Mouse (Mus musculus) gastrocnemius, adult 18-20 months (tissue): ENCODE data around the gene Apba3. TPM values are rescaled to one million over a fixed set of nuclear protein-coding genes. Genes with fewer than 3 reads are reported as not detected.

Experiments
- DNase-seq: peaks from one replicate; pipeline ENCODE4 v3.0.0; 2021; ENCODE audit warnings: low spot score
- total RNA-seq, 2 experiments: library from RNA; stranded (reverse); gene quantifications; 2 replicates each; pipeline ENCODE4 v1.2.3; 2021

The Apba3 gene
- total RNA-seq, 2 experiments from 2014 or later, result 102 to 105 TPM

DNA sequence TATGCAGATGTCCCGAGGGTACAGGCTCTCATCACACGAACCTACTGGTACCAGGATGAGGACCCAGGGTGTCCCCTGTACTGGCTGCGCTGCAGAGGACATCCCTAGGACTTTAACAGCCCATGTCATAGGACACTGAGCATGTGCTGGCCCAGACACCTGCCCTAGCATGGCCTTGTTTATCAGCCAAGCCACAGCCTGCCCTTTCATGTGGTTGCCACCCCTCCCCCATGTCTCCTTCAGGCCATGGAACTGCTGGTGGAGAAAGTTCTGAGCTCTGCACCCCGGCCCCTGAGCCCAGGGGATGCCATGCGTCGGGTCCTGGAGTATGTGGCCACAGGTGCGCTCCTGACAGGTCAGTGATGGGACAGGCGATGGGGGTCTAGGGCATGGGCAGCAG, 17.3 kb upstream of the Apba3 start:
- no peak for DNase-seq

DNA sequence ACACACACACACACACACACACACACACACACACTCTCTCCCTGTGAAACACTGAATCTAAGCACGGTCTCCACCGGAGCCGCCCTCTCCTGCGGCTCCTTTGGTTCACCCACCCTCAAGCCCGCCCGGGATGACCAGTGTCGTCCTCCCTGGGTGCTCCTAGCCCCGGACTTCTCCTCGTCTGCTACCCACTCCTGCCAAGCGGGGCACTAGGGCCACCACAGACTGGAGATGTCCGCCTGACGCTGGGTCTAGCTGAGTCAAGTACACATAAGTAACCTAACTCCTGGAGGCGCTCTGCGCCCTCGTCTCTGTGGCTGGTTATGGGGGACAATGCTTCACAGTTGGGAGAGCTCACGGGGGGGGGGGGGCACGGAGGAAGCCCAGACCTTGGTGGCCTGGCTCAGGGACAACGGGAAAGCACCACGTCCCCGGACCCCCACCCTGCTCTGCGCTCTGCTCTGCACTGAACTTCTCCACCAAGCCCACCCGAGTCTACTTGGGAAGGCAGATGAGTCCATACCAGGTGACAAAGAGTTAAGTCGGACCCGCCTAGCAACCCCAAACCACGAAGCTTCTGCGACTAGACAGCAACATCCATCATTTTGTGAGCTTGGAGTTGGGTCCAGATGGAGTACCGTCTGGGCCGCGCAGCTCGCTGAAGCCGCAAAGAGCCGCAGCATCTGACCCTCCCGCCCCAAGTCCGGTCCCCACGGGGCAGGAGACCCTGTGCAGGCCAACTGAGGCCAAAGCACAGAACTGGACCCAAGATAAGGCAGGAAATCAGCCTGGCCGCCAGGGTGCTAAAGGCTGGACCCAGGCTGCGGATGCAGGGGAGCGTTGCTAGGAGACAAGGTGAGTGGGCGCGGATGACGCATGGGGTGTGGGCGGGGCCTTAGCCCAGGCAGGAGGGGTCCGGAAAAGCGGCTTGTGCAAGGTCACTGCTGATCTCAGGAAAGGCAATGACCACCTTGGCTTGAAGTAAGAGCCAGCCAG, 14.0 kb upstream of the Apba3 start, which contains the start of gene Matk:
Matk (plus strand) TSS at position 512 of the 996 bp plus-strand sequence.
- DNase-seq, result no peak

DNA sequence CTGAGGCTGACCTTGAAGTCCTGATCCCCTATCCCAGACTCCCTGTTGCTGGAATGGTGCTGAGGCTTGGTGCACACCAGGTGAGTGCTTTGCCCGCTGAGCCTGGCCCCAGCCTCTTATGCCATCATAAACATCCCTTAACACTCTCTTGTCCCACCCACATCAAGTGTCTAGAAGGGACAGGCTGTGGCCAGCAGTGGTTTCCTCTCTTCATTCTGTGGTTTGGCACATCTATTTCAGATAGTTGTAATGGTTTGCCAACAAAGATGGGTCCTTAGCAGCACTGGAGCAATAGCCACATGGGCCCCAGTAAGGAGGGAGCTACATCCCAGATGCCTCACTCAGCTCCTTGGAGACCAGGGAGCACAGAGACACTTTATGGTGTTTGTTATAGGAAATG, 11.9 kb upstream of the Apba3 start:
- no peak for DNase-seq

DNA sequence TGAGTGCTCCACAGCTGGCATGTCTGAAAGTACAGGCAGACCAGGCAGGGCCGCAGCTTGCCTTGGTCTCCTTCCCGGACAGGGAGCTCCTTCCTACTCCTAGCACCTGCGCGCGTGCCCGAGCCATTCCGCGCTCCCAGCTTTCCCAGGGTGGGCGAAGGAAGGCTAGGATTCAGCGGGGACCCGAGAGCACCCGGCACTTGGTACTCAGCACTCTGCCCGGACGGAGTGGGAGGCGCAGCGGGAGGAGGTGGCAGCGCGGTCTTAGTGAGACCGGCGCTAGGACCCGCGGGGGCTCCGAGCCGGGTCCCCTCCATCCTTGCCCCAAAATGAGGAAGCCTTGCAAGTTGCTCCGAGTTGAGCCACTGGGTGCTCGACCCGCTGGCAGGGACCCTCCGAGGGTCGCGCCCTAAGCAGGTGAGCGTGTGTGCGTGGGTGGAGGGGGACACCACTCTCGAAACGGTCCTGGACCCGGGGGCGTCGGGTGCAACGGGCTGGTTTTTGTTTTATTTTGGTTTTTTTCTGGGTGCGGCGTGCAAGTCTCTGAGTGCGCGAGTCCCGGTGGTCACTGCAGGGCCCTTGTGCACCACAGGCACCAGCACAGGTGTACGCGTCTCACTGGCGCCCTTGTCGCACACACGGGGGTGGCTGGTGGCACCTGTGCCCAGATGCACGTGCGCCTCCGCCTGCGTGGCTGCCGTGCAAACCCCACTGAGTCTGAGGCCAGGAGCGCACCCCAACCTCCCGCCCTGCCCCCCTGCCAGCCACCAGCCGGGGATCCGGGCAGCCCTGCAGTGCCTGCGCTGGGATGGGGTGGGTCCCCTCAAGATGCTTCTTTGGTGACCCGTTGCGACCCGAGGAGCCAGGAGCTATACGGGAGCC, 9.4 kb upstream of the Apba3 start:
- no peak for DNase-seq

DNA sequence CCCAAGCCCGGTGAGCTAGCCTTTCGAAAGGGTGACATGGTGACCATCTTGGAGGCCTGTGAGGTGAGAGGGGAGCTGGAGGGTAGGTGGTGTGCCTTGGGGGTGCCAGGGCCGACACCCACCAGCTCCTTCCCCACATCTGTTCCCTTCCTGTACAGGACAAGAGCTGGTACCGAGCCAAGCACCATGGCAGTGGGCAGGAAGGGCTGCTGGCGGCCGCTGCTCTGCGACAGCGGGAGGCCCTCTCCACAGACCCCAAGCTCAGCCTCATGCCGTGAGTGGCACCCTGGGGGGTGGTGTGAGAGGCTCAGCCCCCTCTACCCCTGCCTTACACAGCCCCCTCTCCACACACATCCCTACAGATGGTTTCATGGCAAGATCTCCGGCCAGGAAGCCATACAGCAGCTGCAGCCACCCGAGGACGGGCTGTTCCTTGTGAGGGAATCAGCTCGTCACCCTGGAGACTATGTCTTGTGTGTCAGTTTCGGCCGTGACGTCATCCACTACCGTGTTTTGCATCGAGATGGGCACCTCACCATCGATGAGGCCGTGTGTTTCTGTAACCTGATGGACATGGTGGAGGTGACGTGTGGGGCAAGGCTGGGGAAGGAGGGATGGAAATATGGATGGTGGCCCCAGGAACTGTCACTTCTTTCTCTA, 7.4 kb upstream of the Apba3 start:
- DNase-seq, result no peak

DNA sequence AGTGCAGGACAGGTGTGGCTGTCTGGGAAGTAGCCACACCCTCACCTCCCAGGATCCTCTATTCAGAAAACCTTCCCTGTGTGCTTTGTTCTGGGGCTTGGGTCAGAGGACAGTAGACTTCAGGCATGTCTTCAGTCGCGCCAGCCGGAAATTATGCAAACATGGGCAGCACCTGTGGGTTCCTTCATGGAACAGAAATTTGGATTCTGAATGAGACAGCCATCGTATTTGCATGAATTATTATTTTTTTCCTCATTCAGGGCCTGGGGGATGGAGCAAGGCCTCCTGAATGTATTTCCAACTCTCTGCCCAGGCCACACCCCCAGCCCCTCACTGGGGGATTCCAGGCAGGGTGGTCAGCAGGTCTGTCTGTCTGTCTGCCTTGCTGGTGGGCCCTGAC, 5.7 kb upstream of the Apba3 start:
- DNase-seq, result no peak

DNA sequence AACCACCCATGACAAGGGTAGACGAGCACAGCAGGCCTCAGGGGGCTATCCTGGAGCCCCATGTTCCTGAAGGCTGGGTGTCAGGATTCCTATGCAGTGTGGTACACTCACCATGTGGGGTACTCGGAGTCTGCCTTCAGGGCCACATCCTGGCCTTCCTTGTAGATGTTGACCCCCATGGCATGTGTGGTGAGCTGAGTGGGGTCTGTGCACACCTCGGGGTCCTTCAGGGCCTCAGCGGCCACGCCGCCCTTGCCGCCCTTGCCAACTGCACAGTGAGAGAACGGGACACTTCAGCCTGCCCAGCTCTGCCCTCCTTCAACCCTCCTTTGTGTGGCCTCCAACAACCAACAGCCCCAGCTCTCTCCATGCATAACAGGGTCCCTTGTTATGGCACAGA, 1.2 kb upstream of the Apba3 start:
- no peak for DNase-seq

DNA sequence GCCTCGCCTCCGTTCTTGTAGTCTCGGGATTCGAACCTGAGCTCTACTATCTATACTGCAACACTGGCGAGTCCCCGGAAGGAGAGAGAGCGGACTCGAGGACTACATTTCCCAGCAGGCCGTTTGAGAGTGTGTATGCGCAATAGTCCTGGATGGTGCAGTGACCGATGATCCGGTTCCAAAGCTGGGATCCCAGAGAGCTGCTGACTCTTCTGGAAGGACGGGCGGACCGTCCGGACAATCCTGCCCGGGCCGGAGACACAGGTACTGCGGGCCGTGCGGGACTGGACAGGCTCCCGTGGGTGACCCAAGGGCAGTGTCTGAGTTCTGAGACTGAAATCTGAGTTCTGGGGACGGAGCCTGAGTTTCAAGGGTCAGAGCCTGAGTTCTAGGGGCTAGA, 1.3 kb downstream of the Apba3 start:
- DNase-seq, result peak; percentile 94

DNA sequence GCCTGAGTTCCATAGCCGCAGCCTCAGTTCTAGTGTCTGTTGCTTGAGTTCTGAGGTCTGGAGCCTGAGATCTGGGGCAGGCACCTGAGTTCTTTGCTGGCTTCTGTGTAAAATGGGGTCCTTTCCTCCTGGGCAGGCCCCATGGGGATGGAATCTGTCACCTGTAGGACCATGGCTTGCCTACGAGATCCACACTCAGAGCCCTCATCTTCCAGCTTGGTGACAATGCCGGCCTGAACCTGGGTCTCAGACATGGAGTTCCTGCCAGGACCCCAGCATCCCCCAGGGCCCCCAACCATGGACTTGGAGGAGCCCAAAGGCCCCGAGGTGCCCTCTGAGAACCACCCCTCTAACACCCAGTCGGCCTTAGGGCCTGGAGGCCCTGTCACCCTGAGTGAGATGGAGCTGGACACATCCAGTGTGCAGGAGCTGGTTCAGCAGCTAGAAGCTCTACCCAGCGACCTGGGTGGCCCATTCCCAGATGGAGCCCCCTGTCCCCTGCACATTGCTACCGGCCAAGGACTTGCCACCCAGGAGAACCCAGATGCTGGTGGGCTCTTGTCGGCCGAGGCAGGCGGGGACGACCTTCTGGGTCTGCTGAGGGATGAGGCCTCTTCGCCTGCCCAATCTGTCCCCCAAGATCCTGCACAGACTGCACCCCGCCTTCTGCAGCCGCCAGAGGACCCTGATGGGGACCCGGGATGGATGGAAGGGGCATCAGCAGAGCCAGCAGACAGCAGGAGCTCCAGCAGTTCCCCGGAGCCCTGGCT, 2.1 kb downstream of the Apba3 start:
- DNase-seq, result no peak

DNA sequence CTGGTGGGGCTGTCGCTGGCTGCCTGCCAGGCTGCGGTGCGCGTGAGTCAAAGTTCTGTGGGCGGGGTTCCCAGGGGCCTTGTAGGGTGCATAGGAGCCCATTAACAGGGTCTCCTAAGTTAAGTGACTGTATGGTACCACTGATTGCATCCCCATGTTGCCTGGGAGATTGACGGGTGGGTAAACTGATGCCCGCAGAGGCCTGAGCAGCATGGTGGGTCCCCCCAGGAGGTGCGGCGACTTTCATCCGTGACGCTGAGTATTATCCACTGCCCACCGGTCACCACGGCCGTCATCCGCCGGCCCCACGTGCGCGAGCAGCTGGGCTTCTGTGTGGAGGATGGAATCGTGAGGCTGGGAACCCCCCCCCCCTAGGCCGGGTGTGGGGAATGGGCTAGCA, 5.6 kb downstream of the Apba3 start:
- DNase-seq, result no peak

DNA sequence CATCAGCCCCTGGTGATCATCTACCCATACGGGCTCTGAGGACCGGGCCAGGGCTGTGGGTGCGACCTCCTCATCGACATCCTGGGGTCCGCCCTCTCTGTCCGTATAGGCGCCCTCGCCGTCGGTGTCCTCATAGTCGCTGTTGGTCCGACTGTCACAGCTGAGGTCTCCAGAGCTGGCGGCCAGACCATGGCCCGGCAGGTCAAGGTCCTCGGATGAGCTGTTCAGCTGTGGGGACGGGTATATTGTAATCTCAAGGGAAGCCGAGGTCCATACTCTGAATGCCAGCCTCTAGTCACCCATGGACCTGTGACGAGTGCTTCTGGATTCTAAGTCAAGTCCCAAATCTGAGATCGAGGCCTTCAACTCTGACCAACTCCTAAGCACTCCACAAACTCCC, 7.1 kb downstream of the Apba3 start:
- DNase-seq, result no peak

DNA sequence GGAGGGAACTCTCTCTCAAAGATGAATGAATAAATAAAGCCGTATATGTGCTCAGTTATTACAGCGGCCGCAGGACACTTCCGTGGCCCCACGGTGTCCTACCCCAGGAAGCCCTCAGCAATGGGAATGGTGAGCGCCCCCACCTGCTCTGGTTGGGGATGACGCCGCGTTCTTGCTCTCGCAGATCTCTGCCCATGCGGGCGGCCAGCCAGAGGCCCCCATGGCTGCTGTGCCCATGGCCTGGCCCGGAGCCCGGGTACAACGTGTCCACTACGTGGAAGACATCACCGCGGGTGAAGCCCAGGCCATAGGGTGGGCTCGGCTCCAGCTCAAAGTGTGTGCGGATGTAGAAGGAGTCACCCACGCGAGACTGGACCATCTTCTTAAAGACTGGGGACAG, 10.9 kb downstream of the Apba3 start:
- DNase-seq, result no peak

DNA sequence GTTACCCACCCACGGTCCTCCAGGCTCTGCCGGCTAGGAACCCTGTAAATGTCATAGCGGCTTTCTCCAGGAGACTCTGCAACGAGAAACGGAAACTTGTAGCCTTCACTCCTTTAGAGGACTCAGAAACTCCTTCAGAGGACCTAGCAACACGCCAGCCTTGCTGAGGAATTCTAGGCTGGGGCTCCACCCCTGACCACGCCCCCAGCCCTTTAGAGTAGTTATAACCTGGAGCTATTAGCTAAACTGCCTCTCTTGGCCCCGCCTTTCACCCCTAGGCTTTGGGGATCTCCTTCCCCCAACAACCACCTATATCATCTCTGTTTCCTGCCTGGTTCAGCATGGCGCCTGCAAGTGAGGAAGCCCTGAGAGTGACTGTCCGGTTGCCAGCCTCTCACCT, 12.7 kb downstream of the Apba3 start:
- no peak for DNase-seq

DNA sequence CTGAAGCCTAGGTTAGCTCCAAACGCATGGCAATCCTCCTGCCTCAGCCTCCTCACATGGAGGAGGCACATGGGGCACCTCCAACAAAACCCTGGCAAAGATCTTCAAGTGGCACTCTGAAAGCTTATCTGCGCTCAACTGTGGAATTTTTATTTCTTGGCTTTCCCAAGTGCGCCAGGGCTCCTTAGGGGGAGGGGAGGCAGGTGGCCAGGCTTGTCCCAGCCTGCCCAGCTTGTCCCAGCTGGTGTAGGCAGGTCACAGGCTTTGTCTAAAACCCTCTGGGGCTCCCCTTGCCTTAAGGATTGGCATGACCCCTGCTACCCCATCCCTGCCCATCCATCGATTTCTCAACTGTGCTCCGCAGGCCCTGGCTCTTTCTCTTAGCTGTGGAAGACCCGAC, 17.4 kb downstream of the Apba3 start:
- no peak for DNase-seq

DNA sequence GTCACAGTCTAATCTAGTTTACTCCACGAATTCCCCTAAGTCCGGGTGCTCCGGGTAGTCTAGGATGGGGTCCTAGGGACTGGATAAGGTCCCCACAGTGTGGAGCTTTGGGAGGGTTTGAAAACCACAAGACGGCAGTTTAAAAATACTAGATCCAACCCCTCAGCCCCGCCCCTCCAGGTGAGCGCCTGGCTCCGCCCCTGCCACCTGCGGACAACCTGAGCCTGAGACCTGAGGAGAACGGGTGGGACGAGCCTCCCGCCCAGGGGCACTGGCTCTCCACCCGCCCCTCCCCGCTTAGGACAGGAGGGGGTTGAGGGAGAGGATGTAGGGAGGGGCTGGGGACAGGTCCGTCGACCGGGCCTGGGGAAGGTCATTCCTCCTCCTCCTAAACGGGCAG, 18.0 kb downstream of the Apba3 start:
- no peak for DNase-seq

DNA sequence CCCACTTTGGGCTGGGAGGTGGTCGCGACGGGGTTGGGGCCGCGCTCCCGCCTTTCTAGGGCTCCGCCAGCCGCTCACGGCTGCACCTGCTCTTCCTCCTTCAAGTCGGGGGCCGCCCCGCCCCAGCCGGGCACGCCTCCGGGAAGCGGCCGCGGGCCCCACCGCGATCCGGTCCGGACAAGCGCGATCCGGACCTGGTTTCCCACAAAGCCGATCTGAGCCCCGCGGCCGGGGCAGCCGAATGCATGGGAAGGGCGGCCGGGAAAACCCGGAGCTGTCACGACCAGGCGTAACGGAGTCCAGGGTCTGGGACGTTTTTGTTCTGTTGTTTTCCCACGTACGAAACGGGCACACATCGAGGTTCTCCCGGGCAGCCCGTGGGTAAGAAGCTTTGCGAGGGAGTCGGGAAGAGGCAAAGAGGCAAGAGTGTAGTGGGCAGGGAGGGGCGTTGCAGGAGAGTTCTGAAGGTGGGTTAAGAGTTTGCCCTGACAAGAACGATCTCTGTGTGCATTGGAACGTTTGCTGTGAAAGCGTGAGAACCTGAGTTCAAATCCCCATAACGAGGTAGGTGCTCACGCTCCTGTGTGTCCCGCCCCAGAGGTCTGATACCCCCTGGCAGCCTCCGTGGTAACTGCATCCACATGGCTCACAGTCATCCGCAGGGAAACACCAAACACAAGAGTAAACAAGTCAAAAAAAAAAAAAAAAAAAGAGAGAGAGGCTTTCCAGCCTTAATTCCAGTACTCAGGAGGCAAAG, 19.1 kb downstream of the Apba3 start:
- DNase-seq, result peak; percentile 87

DNA sequence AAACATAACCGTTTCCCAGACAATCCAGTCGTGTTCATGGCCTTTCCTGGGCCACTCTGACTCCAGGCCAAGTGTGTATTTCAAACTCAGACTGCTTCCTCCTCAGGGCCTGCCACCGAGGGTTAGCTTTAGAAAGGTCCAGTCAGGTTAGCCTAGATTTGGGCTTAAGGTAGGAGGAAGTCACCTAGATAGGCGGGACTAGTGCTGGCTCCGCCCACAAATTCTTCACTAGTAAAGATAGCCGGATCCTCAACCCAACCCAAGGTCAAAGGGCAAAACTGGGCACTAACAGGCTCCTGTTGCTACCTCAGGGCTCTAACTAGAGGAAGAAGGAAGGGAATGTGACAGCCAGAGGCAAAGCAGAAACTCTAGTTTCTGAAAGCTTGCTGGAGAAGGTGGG, 19.8 kb downstream of the Apba3 start:
- no peak for DNase-seq

DNA sequence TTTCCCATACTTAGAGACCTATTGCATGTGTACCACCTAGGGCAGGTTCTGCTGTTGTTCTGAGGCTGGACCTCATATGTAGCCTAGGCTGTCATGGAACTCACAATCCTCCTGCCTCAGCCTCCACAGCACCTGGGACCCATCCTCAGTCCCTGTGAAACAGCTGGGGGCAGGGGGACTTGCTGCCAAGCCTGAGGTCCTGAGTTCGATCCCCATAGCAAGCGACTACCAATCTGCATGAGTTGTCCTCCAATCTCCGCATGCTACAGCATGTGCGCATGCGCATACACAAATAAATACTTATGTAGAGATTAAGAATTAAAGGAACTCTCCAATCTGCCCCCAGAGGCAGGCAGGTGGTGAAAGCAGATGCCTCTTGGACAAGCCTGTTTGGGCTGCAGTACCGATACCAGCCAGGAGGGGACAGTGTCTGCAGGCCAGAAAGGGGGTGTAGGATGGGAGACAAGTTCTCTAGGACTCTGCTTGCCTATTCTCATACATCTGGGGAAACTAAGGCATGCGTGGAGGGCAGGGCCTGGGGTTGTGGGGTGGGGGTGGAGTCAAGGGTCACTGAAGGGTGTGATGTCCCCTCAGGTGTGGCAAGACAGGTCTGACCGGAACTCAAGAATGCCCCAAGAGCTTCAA, 20.9 kb downstream of the Apba3 start:
- peak; percentile 41 for DNase-seq

DNA sequence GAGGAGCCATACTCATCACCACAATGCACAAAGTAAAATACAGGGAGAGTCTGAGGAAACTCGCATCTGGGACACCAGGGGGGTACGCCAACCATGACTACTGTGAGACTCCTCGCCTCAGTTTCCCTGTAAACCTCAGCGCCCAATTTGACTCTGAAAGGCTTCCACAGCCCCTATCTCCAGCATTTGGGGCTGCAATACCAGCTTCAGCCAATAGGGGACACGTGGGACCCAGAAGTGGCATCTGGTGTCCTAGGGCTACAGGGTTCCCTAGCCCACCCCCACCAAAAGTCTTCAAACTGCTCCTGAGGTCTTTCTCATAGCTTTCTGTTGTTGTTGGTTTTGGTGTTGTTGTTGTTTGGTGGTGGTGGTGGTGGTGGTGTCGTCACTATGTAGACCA, 21.8 kb downstream of the Apba3 start:
- DNase-seq, result no peak

DNA sequence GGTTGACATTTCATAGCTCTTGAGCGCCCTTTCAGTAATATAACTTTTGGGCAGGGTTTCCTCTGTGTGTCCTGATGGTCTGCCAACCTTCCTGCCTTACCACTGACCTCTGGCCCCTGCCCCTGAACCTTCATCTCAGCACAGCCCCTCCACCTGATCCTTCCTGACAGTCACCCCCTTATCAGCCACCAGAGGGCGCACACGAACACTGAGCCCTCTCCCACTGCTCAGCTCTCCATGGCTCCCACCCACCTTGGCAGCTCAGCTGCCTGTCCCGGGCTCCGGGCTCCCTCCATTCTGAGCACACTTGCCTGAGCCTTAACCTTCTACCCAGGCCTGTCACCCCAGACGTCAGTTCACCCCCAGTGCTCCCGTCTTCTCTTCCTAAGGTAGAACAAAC, 22.5 kb downstream of the Apba3 start:
- peak; percentile 69 for DNase-seq
